Comparison of ENCODE assay signal across 18 mouse cellular contexts in the genomic region with DNA sequence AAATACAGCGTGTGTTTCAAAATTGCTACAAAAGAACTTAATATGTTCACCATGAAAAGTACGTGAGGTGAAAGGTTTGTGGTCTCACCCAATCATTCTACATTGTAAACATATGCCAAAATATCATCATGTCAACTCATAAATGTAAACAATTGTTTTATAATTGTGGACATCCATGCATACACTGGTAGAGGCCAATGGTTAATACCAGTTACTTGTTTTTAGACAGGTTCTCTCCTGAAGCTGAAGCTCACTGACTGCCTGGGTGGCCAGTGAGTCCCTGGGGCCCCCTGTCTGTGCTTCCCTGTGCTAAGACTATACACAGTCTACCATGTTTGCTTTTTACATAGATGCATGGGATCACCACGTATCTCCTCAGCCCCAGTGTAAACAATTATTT.
A peak's percentile ranks its signal among the peaks of the same experiment; 100 is the strongest.
DNase-seq lines count a peak whose midpoint lies in the region; ATAC-seq and TF ChIP-seq lines count a peak whose summit lies in the region.
"Had no signal": no experiment of that assay in that cellular context is flagged by ENCODE, and none has a peak within 500 bp of the region (broad histone marks: within the 10 kb centered on the region; RNA-seq: fewer than 3 reads in every experiment).

No protein-coding gene starts in this region.

- no peak overlapping the region for H3K9ac ChIP-seq in lung, embryonic 15.5 days
- no peak overlapping the region for H3K9ac ChIP-seq in lung, postnatal 0 days (replicated peaks; ENCODE audit: low read depth)
- H3K9ac ChIP-seq in MEL (ENCODE audit: control insufficient read depth, low read depth, low read length, poor library complexity, severe bottlenecking): no peak overlapping the region
- H3K9ac ChIP-seq: embryonic facial prominence, embryonic 12.5 days; forebrain, embryonic 13.5 days; forebrain, embryonic 15.5 days had no signal

- no peaks in the 10 kb centered on the region for H3K79me2 ChIP-seq in MEL (ENCODE audit: control insufficient read depth, insufficient read depth, low read length, poor library complexity)

- peak; percentile 28; the same call in 1 of the 2 replicates for ATAC-seq in lung, embryonic 15.5 days (ENCODE audit: borderline replicate concordance, extremely low read depth, low FRiP score, low TSS enrichment)
- no peak for ATAC-seq in lung, postnatal 0 days
- ATAC-seq: activated CD4-positive, CD25-positive, alpha-beta regulatory T cell, adult 4 months; forebrain, embryonic 13.5 days; forebrain, embryonic 15.5 days; Patski had no signal

- no peaks in the 10 kb centered on the region for H3K9me3 ChIP-seq in lung, embryonic 15.5 days
- H3K9me3 ChIP-seq in lung, postnatal 0 days (ENCODE audit: low read length): no peaks in the 10 kb centered on the region
- H3K9me3 ChIP-seq in MEL (replicated peaks; ENCODE audit: insufficient read depth, low read length): no peaks in the 10 kb centered on the region
- H3K9me3 ChIP-seq: embryonic facial prominence, embryonic 10.5 days; embryonic facial prominence, embryonic 12.5 days; forebrain, embryonic 13.5 days; forebrain, embryonic 15.5 days had no signal

- no peak for DNase-seq in lung, adult 18-20 months
- peak; percentile 20 for DNase-seq in lung, postnatal 0 days (ENCODE audit: low spot score)
- DNase-seq in lung, postnatal 14 days: no peak
- DNase-seq in MEL (ENCODE audit: low read depth, low spot score): peak; percentile 18
- DNase-seq in right cerebral cortex, postnatal 25 days: no peak
- DNase-seq: adrenal gland, adult 8-10 months; adrenal gland, postnatal 36 days; cerebellum, adult 11-12 months; cerebellum, adult 9-10 months; cerebellum, postnatal 10 days; cerebellum, postnatal 25 days had no signal

- no peak for TF ChIP-seq CTCF in lung, postnatal 0 days (IDR thresholded peaks at IDR 0.05)
- TF ChIP-seq CTCF in MEL (IDR thresholded peaks at IDR 0.05 in 2 of 3, conservative IDR thresholded peaks at IDR 0.05 in 1 of 3; ENCODE audit: control insufficient read depth in 1 of 3, insufficient read depth in 1 of 3, low read depth in 2 of 3, low read length in 3 of 3, poor library complexity in 1 of 3, severe bottlenecking in 1 of 3): no peak

- H3K27ac ChIP-seq in lung, embryonic 15.5 days: 0 out of 2 replicates have a peak overlapping the region, but pooled peaks have one; percentile 36
- H3K27ac ChIP-seq in lung, postnatal 0 days (ENCODE audit: low read length): no peak overlapping the region
- peak overlapping the region; percentile 72 for H3K27ac ChIP-seq in MEL (ENCODE audit: control insufficient read depth, low read depth, low read length)
- H3K27ac ChIP-seq: embryonic facial prominence, embryonic 10.5 days; embryonic facial prominence, embryonic 12.5 days; forebrain, embryonic 13.5 days; forebrain, embryonic 15.5 days had no signal

- no peak overlapping the region for H3K4me3 ChIP-seq in lung, embryonic 15.5 days
- no peak overlapping the region for H3K4me3 ChIP-seq in lung, postnatal 0 days (ENCODE audit: low read depth, low read length)
- H3K4me3 ChIP-seq in MEL (ENCODE audit: control insufficient read depth in 1 of 2, insufficient read depth in 1 of 2, low read depth in 2 of 2, low read length in 2 of 2): no peak overlapping the region
- H3K4me3 ChIP-seq: embryonic facial prominence, embryonic 10.5 days; embryonic facial prominence, embryonic 12.5 days; forebrain, embryonic 13.5 days; forebrain, embryonic 15.5 days had no signal

- H3K4me2 ChIP-seq in lung, embryonic 15.5 days: no peak overlapping the region
- no peak overlapping the region for H3K4me2 ChIP-seq in lung, postnatal 0 days (replicated peaks; ENCODE audit: low read depth, low read length)
- H3K4me2 ChIP-seq: embryonic facial prominence, embryonic 12.5 days; forebrain, embryonic 13.5 days; forebrain, embryonic 15.5 days had no signal

- H3K27me3 ChIP-seq in lung, embryonic 15.5 days: no peaks in the 10 kb centered on the region
- H3K27me3 ChIP-seq in lung, postnatal 0 days (replicated peaks; ENCODE audit: insufficient read depth, low read length): no peaks in the 10 kb centered on the region
- no peaks in the 10 kb centered on the region for H3K27me3 ChIP-seq in MEL (ENCODE audit: control insufficient read depth in 1 of 2, insufficient read depth in 2 of 2, low read length in 2 of 2)
- H3K27me3 ChIP-seq: embryonic facial prominence, embryonic 12.5 days; forebrain, embryonic 13.5 days; forebrain, embryonic 15.5 days; Patski had no signal

- TF ChIP-seq EP300 in lung, postnatal 0 days (IDR thresholded peaks at IDR 0.05): no peak
- no peak for TF ChIP-seq EP300 in MEL (IDR thresholded peaks at IDR 0.05; ENCODE audit: low read depth in 1 of 2, low read length in 2 of 2)

- TF ChIP-seq POLR2A in MEL (IDR thresholded peaks at IDR 0.05; ENCODE audit: control insufficient read depth in 1 of 2, insufficient read depth in 1 of 2, low read depth in 1 of 2, low read length in 2 of 2, poor library complexity in 1 of 2): no peak

- TF ChIP-seq RAD21 in MEL (IDR thresholded peaks at IDR 0.05; ENCODE audit: low read depth, low read length): no peak

- 34% methylated on average over 3 of the region's 3 CpGs for WGBS in lung, embryonic 15.5 days
- 60% methylated on average over 3 of the region's 3 CpGs for WGBS in lung, postnatal 0 days

- no peaks in the 10 kb centered on the region for H3K36me3 ChIP-seq in lung, embryonic 15.5 days
- no peaks in the 10 kb centered on the region for H3K36me3 ChIP-seq in lung, postnatal 0 days (ENCODE audit: insufficient read depth, low read length)
- peaks cover 0 to 35% of the 10 kb centered on the region in 2 experiments; a peak in 2 of 4 replicates for H3K36me3 ChIP-seq in MEL (ENCODE audit: control insufficient read depth in 1 of 2, insufficient read depth in 2 of 2, low read length in 2 of 2)
- H3K36me3 ChIP-seq: embryonic facial prominence, embryonic 10.5 days; embryonic facial prominence, embryonic 12.5 days; forebrain, embryonic 15.5 days had no signal

- peaks cover 34% of the 10 kb centered on the region for H3K4me1 ChIP-seq in lung, embryonic 15.5 days
- H3K4me1 ChIP-seq in lung, postnatal 0 days (ENCODE audit: insufficient read depth, low read depth, low read length): no peaks in the 10 kb centered on the region; the same call in 1 of the 2 replicates
- H3K4me1 ChIP-seq in MEL (ENCODE audit: control insufficient read depth in 1 of 2, insufficient read depth in 2 of 2, low read length in 2 of 2): peaks cover 15 to 38% of the 10 kb centered on the region in 2 experiments

TF ChIP-seq in MEL, 35 proteins besides CTCF, POLR2A, EP300 and RAD21:
- no peak for TF ChIP-seq GATA1 (IDR thresholded peaks at IDR 0.05; ENCODE audit: low read depth, low read length)
- TF ChIP-seq MAZ (IDR thresholded peaks at IDR 0.05; ENCODE audit: low read depth, low read length): no peak
- no peak for TF ChIP-seq BHLHE40 (IDR thresholded peaks at IDR 0.05; ENCODE audit: borderline replicate concordance, low read depth, low read length)
- TF ChIP-seq ETS1 (IDR thresholded peaks at IDR 0.05; ENCODE audit: low read depth, low read length): no peak
- TF ChIP-seq POLR2AphosphoS5 (IDR thresholded peaks at IDR 0.05; ENCODE audit: borderline replicate concordance, low read depth, low read length): no peak
- no peak for TF ChIP-seq HCFC1 (IDR thresholded peaks at IDR 0.05; ENCODE audit: low read depth, low read length)
- no peak for TF ChIP-seq ZNF384 (IDR thresholded peaks at IDR 0.05; ENCODE audit: low read depth, low read length)
- TF ChIP-seq JUND (IDR thresholded peaks at IDR 0.05; ENCODE audit: low read depth, low read length): no peak
- TF ChIP-seq GABPA (IDR thresholded peaks at IDR 0.05; ENCODE audit: low read depth, low read length): no peak
- TF ChIP-seq E2F4 (IDR thresholded peaks at IDR 0.05; ENCODE audit: borderline replicate concordance, low read depth, low read length): no peak
- no peak for TF ChIP-seq CHD2 (IDR thresholded peaks at IDR 0.05; ENCODE audit: low read length)
- no peak for TF ChIP-seq RCOR1 (IDR thresholded peaks at IDR 0.05; ENCODE audit: low read depth, low read length)
- no peak for TF ChIP-seq NELFE (IDR thresholded peaks at IDR 0.05; ENCODE audit: low read depth, low read length)
- TF ChIP-seq SMC3 (IDR thresholded peaks at IDR 0.05; ENCODE audit: low read depth, low read length): no peak
- no peak for TF ChIP-seq USF2 (IDR thresholded peaks at IDR 0.05; ENCODE audit: borderline replicate concordance in 1 of 2, insufficient read depth in 1 of 2, low read depth in 1 of 2, low read length in 2 of 2)

Comparison
In these comparisons a context has a peak if more than half of its experiments do, and no peak if none do; other contexts are left out.
1. DNase-seq: peak in lung, postnatal 0 days (single experiment) and MEL (single experiment); none in lung, adult 18-20 months (0 of 2), lung, postnatal 14 days (single experiment) and right cerebral cortex, postnatal 25 days (single experiment).